Mouse (Mus musculus): ENCODE measurements around the gene Ell3.
"Not testable (repeated sequence)": the region's sequence is repeated elsewhere in the genome, so short reads cannot be mapped to it uniquely, and the experiment has no call there.

Ell3 gene

GRCm38 (mm10) chr2:121444178-121444577, at the start of gene Ell3:
Ell3 (minus strand) TSS chr2:121444278.
- in situ Hi-C loops (cut with MboI, MseI) = loop anchor here in 1 of 2 experiments (5.0 kb wide), 1 partner anchor 37 kb away; no protein-coding TSS in a partner anchor

DNA sequence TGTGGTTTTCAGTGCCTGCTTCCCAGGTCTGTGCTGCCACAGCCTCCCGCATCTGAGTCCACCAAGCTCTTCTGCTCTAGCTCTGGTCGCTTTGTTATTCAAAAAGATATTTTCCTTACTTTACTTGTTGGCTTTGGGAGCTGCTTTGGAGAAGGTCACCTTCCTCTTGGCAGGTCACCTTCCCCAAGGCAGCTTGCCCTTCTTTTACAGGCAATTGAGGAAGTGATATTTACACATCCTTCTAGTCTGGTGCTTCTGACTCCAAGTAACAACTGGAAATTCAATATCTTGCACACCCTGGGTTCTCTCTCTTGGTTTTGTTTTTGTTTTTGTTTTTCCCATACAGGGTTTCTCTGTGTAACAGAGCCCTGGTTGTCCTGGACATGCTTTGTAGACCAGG, 40.3 kb upstream of the Ell3 start:
- in situ Hi-C loops (cut with MboI, MseI) = not testable (repeated sequence)

DNA sequence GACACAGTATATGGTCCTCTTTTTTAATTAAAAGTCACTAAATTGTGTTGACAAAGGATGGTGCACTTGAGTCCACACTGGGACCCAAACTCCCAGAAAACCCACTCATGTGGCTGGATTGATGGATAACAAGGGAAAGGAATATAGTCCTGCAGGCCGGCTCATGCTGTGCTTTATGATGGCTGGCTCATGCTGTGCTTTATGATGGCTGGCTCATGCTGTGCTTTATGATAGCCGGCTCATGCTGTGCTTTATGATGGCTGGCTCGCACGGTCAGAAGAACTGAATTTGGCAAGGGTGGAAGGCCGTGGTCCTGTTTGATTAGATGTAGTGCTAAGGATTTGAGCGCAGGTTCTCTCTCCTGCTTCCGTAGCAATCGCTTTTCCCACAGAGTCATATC, 39.5 kb upstream of the Ell3 start:
- in situ Hi-C loops (cut with MboI, MseI) = no loop called here

- in situ Hi-C loops (cut with MboI, MseI) = not testable (repeated sequence)
These were observed 36.8 kb upstream of the Ell3 start for GRCm38 (mm10) chr2:121480916-121481315.

DNA sequence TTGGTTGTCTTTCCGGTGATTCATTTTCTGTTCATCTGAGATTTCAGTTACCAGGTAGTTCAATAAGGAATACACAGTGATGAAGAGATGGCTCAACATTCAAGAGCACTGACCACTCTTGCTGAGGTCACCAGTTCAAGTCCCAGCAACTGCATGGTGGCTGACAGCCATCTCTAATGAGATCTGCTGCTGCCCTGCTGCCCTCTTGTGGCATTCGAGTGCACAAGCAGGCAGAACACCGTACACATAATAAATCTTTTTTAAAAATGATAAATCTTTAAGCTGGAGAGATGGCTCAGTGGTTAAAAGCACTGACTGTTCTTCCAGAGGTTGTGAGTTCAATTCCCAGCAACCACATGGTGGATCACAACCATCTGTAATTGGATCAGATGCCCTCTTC, 36.4 kb upstream of the Ell3 start:
- in situ Hi-C loops (cut with MboI, MseI) = no loop called here

- in situ Hi-C loops (cut with MboI, MseI) = no loop called here
These were observed 33.6 kb upstream of the Ell3 start for GRCm38 (mm10) chr2:121477491-121478266.

DNA sequence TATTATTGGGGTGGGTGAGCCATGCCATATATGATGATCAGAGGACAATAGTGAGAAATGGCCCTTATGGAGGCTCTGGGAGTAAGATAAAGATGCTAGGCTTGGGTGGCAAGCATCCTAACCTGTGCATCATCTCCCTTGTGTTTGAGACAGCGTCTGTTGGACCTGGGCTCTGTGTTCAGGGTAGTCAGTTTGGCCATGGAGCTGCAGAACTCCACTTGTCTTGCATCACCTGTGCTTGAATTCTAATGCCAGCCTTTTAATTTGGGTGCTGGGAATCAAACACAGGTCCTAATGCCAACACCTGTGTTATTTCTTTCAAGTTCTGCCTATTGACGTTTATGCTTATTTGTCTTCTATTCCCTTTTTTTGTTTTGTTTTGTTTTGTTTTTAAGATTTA, 31.2 kb upstream of the Ell3 start:
- in situ Hi-C loops (cut with MboI, MseI) = not testable (repeated sequence)

DNA sequence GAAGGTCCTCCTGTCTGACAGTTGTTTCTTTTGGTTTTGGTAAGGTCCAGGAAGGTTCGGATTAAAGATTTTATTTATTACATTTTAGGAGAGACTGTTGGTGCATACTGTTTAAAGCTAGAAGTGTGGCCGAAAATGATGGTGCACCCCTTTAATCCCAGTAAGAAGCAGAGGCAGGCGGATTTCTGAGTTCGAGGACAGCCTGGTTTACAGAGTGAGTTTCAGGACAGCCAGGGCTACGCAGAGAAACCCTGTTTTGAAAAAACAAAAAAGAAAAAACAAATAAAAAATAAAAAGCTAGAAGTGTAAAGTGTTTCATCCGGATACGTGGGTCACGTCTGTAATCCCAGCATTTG, 30.1 kb upstream of the Ell3 start:
- in situ Hi-C loops (cut with MboI, MseI) = loop anchor here in 1 of 2 experiments (5.0 kb wide), 1 partner anchor 33 kb away; the partner anchor contains the start of genes Mfap1a and Wdr76

GRCm38 (mm10) chr2:121473301-121474179, 29.5 kb upstream of the Ell3 start, which contains the start of gene Mfap1b:
Mfap1b (minus strand) TSS chr2:121474067.
- in situ Hi-C loops (cut with MboI, MseI) = loop anchor here in 1 of 2 experiments (5.0 kb wide), 1 partner anchor 34 kb away; the partner anchor contains the start of genes Mfap1a and Wdr76

DNA sequence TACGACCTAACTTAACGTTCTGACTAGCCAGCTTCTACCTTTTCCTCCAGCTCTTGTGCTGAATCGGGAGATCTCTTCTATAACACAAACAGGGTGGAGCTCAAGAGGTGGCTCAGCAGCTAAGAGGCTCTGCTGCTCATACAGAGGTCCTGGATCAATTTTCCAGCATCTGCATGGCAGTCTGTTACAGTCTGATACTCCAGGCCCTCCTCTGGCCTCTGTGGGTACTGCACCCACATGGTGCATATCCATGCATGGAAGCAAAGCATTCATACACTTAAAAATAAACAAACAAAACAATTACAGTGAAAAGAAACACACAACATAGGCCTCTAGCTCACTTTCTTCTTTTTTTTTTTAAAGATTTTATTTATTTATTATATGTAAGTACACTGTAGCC, 28.7 kb upstream of the Ell3 start:
- in situ Hi-C loops (cut with MboI, MseI) = loop anchor here in 1 of 2 experiments (5.0 kb wide), 1 partner anchor 35 kb away; the partner anchor contains the start of genes Mfap1a and Wdr76

- in situ Hi-C loops (cut with MboI, MseI) = not testable (repeated sequence)
These were observed 24.9 kb upstream of the Ell3 start for GRCm38 (mm10) chr2:121468982-121469381.

- in situ Hi-C loops (cut with MboI, MseI) = no loop called here
These were observed 16.0 kb upstream of the Ell3 start for GRCm38 (mm10) chr2:121460071-121460470.

DNA sequence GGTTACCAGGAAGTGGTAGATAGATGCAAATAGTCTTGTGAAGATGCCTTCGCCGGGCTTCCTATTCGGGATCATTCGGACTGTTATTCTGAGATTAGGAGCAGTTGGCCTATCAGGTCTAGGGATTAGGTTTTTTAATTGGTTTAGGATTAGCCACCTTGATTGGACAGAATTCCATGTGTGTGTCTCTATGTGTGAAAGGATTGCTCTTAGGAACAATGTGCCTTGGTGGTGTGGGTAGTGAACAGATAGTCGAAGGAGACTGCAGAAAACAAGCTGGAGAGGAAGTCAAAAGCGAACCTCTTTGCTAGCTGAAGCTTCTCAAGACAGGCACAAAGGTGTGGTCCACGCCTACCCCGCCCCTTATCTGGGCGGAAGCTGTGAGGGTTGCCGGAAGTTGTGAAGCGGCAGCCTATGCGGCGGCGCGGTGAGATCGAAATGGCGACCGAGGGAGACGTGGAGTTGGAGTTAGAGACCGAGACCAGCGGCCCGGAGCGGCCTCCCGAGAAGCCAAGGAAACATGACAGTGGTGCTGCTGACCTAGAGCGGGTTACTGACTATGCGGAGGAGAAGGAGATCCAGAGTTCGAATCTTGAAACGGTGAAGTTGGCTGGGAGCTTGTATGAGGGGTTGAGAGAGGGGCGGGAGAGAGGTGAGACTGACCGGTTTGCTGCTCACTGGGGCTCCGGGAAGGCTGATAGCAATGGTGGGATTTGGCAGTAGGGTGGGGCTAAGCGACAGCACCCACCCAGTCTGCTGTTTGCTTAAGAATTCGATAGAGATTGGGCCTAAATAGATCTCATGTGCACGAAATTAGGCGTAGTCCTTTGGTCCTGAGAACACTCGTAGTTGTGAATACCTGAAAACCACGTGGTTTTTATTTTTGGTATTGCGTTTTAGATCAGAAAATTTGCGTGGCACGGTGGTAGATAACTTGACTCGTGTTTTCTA, 12.9 kb upstream of the Ell3 start, which contains the start of gene Serinc4:
Gene Serinc4 (minus strand): TSS at position 90 of the 951 bp plus-strand sequence.
- in situ Hi-C loops (cut with MboI, MseI) = loop anchor here in 1 of 2 experiments (5.0 kb wide), 1 partner anchor 40 kb away; no protein-coding TSS in a partner anchor

- in situ Hi-C loops (cut with MboI, MseI) = loop anchor here in 1 of 2 experiments (5.0 kb wide), 1 partner anchor 42 kb away; no protein-coding TSS in a partner anchor
These were observed 11.5 kb upstream of the Ell3 start for GRCm38 (mm10) chr2:121455534-121455933.

DNA sequence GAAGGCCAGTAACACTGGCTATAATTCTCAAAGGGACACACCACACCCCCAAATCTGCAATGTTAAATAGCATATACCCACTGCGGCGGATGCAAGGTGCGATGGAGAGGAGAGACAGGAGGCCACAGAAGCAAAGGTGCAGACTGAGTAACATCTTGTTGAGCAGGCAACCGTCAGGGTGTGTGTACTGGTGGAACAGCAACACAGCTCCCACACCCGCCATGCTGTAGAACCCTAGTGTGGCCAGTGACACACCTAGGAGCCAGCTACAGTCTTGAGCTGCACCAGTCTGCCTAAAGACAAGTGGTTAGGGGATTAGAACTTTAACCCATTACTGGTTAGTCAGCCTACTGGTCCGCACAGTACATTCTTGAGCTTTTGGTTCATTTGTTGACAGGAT, 9.8 kb upstream of the Ell3 start:
- in situ Hi-C loops (cut with MboI, MseI) = no loop called here

GRCm38 (mm10) chr2:121452990-121453389, 8.9 kb upstream of the Ell3 start, which contains the start of gene Hypk:
Hypk (plus strand) TSS chr2:121453290.
- in situ Hi-C loops (cut with MboI, MseI) = no loop called here

DNA sequence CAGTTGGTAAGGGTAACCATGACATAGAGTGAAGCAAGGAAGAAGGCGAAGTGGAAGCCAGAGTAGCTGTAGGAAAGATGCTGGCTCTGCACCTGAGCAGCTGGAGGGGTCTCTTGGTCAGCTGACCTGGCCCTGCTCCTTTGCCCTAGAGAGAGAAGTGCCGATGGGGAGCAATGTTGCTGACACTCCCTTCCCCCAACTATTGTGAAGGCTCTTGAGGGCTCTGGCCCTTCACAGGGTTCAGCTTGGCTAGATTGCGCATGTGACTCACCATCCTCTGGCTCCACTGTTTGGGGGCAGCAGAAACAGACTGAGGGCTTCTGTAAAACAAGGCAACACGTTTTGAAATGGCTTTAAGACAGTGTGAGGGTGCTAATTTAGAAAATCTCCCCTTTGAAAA, 8.3 kb upstream of the Ell3 start:
- in situ Hi-C loops (cut with MboI, MseI) = no loop called here

DNA sequence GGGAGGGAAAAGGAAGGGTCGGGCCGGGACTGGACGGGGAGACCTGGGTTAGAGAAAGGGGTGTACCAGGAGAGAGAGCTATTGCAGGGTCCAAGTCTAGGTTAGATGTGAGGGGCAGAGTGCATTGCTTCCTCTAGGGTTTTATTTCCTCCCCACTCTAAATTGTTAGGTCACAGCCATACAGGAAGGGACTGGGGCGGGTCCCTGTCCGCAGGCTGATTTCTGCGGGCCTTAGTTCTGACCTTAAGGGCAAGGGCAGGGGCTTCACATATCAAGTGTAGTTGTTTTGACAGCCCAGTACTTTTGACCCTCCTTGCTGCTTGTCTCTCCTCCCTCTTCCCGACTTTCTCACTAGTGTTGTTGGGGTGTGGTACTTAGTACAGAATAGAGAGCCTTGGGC, 6.0 kb upstream of the Ell3 start:
- in situ Hi-C loops (cut with MboI, MseI) = no loop called here

- in situ Hi-C loops (cut with MboI, MseI) = no loop called here
These were observed 5.5 kb upstream of the Ell3 start for GRCm38 (mm10) chr2:121449545-121450011.

- in situ Hi-C loops (cut with MboI, MseI) = no loop called here
These were observed 4.9 kb upstream of the Ell3 start, which contains the start of gene Serf2 for GRCm38 (mm10) chr2:121448739-121449535. Serf2 (plus strand) TSS chr2:121449195.

Data from T-helper 17 cell (primary cell).